Mouse (Mus musculus) spleen, adult 18-20 months (tissue): ENCODE measurements around the gene Adam26a.
"Not testable (repeated sequence)": the region's sequence is repeated elsewhere in the genome, so short reads cannot be mapped to it uniquely, and the experiment has no call there.

Experiments
- DNase-seq, 2 experiments: peaks; one replicate each; pipeline ENCODE4 v3.0.0; 2022; ENCODE audit warnings: mixed read lengths in 2 of 2

The Adam26a gene

DNA sequence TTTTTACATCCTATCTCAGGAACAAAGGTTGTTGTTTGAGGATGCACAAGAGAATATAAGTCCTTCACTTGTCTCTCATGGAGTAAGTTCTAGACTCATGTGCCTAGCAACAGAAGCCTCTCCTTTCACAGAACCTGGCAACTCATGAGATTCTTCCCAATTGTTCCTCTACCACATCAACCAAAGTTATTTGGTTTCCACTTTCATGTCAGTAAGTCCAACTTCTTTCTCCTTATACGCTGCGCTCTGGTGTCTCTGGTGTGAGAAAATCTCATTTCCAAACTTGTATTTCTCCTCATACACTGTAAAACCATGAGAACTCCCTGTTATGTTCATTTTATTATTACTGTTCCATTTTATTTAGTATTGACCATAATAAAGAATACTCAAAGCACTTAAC is at the start of gene Adam26a:
TSS of gene Adam26a (minus strand) at position 101 of the 400 bp plus-strand sequence.
- DNase-seq = not testable (repeated sequence)

DNA sequence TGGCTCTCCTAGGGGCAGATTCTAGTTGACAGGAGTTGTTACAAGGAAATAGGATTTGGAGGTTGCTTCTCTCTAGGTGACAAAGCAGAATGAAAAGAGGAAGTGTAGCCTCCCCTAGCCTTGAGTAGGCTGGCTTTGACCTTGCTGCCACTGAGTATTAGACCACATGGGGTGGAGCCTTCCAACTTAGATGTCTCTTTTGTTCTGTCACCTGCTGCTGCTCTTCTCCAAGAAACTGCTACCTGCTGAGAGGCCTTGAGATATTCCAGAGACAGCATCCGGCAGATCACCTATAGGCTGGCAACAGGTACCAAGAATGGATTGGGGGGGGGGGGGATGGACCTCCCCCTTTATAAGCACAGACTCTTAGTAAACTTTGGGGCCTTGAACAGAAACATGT is 39.5 kb upstream of the Adam26a start:
- no peak for DNase-seq

DNA sequence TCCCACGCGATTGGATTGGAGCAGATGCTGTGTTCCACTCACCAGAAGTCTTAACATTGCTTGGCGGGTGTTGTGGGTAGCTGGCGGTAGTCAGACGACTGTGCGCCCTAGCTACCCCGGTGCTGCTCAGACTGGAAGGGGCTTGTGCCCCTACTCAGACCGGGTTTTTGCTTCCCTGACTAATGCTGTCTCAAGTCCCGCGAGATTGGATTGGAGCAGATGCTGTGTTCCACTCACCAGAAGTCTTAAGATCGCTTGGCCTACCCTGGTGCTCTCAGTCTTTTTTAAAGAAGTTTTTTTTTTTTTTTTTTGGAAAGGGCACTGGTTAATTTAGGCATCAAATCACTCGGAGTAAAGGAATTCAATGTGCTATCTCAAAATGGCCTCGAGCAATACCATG is 27.1 kb upstream of the Adam26a start:
- not testable (repeated sequence) for DNase-seq

DNA sequence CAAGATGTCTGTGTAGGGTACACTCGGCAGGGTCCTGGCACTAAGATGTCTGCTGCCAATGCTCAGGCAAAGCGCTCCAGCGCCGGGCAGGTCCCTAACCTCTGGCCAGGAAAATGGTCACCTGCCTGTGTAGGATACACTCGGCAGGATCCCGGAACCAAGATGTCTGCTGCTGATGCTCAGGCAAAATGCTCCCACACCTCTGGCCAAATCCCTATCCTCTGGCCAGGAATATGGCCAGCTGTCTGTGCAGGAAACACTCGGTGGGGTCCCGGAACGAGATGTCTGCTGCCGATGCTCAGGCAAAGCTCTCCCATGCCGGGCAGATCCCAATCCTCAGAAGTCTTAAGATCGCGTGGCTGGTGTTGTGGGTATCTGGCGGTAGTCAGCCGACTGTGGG is 26.7 kb upstream of the Adam26a start:
- DNase-seq = not testable (repeated sequence)

DNA sequence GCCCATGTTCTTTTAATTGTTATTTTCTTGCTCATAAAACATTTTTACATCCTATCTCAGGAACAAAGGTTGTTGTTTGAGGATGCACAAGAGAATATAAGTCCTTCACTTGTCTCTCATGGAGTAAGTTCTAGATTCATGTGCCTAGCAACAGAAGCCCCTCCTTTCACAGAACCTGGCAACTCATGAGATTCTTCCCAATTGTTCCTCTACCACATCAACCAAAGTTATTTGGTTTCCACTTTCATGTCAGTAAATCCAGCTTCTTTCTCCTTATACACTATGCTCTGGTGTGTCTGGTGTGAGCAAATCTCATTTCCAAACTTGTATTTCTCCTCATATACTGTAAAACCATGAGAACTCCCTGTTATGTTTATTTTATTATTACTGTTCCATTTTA is 48.5 kb downstream of the Adam26a start, which contains the start of gene Adam26b:
TSS of gene Adam26b (minus strand) at position 101 of the 400 bp plus-strand sequence.
- DNase-seq = not testable (repeated sequence)
